Mouse (Mus musculus): ENCODE results near the gene Olfr105-ps.

Olfr105-ps gene

DNA sequence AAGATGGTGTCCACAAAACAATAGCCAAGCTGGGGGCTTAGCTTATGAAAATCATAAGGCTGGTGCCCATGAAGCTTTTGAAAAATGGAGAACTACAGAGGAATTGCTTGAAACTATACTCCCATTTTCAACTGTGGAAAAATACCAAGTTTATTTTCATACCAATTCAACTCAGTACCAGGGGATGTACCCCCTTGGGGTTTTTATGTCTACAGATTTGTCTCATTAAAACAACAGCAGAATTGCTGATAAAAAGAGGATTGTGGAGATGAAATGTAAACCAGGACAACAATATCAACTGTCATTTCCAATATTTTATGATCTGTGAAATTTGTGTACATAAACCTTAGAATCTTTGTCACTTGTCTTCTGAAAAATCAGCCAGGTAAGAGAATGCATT lies at the start of gene Olfr105-ps:
Gene Olfr105-ps (plus strand): TSS at position 301 of the 400 bp plus-strand sequence.
- no peak for DNase-seq (ENCODE audit: low read depth)

DNA sequence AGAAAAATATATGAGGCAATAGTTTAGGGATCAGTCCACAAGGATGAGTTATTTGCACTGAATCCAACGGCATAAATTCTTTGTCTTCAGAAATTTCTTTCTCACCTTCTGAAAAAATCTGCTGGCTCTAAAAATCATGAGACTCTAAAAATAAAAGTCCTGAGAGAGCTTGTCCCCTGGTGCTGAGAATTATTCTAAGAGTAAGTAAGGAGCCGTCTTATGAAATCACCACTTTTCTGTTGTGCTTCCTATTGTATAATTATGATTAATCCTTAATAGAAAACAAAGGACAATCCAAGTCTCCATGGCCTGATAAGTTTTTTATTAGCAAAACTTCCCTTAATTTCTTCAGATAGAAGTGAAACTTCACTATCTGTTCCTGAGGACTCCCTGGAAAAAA lies 39.2 kb upstream of the Olfr105-ps start, which contains the start of gene Olfr103:
Gene Olfr103 (minus strand): TSS at position 101 of the 400 bp plus-strand sequence.
- no peak for DNase-seq (ENCODE audit: low read depth)

DNA sequence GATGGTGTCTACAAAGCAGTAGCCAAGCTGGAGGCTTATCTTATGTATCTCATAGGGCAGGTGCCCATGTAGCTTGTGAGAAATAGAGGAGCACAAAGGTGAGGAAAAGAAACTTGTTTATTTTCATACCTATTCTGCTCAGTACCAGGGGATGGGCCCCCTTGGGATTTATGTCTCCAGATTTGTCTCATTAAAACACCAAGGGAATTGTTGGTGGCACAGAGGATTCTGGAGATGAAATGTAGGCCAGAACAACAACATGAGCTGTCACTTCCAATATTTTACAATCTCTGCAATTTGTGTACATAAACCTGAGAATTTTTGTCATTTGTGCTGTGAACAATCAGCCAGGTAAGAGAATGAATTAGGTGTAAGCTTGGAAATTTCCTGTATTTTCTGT lies 19.6 kb upstream of the Olfr105-ps start, which contains the start of gene Olfr104-ps:
Gene Olfr104-ps (plus strand): TSS at position 301 of the 400 bp plus-strand sequence.
- DNase-seq (ENCODE audit: low read depth): no peak

DNA sequence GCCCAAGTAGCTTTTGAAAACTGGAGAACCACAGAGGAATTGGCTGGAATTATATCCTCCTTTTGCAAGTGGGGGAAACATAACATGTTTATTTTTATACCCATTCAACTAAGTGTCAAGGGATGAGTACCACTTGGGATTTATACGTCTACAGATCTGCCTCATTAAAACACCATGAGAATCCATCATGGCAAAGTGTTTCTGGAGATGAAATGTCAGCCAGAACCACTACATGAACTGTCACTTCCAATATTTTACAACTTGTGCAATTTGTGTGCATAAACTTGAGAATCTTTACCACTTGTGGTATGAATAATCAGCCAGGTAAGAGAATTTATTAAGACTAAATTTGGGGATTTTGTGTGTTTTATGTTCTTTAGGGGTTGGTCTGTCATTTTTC lies 11.3 kb downstream of the Olfr105-ps start, which contains the start of gene Olfr106-ps:
Gene Olfr106-ps (plus strand): TSS at position 301 of the 400 bp plus-strand sequence.
- DNase-seq (ENCODE audit: low read depth): no peak

DNA sequence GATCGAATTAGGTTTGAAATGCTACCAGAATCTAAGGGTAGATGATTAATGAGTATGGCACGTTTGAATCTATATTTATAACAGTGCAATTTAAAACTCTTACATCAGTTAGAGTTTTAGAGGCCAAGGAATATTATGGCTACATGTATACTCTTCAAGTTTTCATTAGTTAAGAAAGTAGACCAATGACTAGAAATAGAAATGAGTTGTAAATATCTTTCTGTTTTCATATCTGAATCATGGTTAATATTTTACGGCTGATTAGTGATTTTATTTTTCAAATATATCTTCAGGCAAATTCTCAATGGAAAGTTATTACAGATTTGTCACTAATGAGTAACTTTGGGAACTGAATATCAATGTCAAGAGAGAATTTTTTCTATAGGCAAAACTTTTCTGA lies 20.1 kb downstream of the Olfr105-ps start, which contains the start of gene Olfr107:
Gene Olfr107 (plus strand): TSS at position 301 of the 400 bp plus-strand sequence.
- no peak for DNase-seq (ENCODE audit: low read depth)

DNA sequence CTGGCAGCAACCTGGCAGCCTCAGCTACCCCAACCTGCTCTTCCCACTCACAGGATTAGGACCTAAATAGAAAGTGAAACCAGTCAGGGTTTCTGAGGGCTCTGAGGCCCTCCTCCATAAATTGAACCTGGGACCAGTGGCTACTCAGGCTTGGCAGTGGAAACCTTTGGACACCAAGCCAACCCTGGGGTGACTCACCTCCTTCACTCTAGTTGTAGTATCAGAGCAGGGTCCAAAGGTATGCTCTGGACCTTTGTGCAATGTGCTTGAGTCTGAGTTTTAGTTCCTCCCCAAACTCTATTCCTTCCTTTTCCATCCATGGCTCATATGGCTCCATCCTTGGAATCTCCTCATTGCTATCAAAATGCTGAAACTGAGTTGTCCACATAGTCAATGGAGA lies 34.5 kb downstream of the Olfr105-ps start:
- DNase-seq (ENCODE audit: low read depth): no peak

Data from c-Kit-positive CD71-positive TER-119-negative erythroid progenitor cells, embryonic 14.5 days (primary cell).